Mouse (Mus musculus) erythroblast, adult 5-6 weeks (primary cell): ENCODE measurements around the gene Stat5b. TPM values are rescaled to one million over a fixed set of nuclear protein-coding genes. Genes with fewer than 3 reads are reported as not detected.
A peak's percentile ranks its signal among the peaks of the same experiment; 100 is the strongest.

ENCODE experiments used
- ATAC-seq: replicated peaks from 2 replicates; pipeline ENCODE4 v1.8.0; 2016; ENCODE audit warnings: moderate number of reproducible peaks, mild to moderate bottlenecking, moderate TSS enrichment, inconsistent platforms; ENCODE audit not compliant: poor library complexity, low FRiP score, severe bottlenecking
- total RNA-seq, 2 experiments: library from RNA; stranded (forward) in 1 of 2; stranded (reverse) in 1 of 2; fragments of 150-400 nt in 1 of 2; fragments of 200-764, 138-1000 nt in 1 of 2; gene quantifications; 2 replicates each; pipeline versions ENCODE4 v1.2.3 to v1.2.4; 2015 to 2017; ENCODE audit warnings: low replicate concordance in 2 of 2

Stat5b gene
- total RNA-seq, 2 experiments from 2014 or later, result 10.3 to 14.8 TPM

DNA sequence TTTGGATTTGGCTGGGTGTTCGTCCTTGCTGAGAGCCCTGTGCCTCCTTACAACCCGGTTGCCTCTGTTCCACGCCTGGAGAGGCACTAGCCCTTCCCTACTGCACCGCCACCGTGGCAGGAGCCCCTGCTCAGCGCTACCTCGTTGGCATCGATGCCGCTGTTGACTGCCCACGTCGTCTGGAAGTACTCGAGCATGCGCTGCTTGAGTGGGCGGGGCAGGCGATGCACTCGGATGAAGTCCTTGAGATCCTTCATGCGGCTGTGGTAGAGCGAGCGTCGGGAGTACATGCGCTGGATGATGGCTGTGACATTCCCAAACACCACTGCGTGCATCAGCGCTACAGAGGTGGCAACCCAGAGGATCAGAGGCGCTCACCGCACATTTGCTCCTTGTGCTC lies 101.1 kb downstream of the Stat5b start:
- no peak for ATAC-seq

DNA sequence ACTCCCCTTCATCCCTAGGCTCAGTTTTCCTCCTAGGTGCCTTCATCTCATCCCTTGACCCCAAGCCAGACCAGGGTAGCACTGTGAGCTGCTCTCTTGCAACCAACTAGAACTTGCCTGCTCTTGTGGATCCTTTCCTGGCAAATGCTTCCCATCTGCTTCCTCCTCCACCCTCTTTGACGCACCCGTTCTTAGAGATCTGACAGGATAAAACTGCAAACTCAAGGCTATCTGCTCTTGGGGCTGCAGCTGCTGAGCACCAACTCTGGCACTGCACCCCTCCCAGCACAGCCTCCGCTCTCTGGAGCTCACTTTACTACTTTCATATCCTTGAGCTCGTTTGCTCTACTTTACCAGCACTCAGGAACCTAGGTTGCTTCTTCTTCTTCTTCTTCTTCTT lies 101.9 kb downstream of the Stat5b start:
- no peak for ATAC-seq

DNA sequence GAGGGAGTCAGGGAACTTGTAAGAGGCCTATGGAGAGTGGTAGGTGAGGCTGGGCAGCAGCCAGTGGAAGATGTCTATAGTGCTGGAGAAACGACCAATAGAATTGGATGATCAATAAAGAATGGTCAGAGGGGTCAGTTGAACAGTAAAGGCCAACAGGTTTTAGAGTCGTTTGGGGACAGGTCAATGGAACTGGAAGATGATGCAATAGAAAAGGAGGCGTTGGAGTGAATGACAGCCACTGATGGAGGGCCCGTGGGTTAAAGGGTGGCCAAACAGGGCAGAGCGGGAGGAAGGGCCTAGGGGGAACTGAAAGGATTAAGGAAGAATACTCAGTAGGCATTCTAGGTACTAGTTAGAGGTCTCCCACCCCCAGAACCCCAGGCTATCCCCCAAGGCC lies 103.4 kb downstream of the Stat5b start:
- no peak for ATAC-seq

DNA sequence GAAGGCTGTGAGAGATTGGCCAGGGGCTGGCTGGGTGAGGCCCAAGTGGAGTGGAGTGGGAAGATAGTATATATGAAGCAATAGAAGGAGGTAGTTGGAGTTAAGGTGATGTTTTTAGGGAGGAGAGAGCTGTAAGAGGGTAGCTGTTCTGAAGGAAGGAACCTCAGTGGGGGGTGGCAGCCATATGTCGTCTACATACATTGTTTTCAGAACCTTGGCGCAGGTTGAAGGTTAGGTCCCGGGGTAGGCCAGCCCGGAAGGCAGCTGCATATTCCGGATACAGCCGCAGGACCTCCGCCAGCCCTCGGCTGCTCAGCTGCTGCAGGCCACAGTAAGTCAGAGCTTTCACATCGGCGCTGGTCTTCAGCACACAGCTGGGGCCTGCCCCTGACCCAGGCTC lies 104.0 kb downstream of the Stat5b start:
- ATAC-seq, result no peak

DNA sequence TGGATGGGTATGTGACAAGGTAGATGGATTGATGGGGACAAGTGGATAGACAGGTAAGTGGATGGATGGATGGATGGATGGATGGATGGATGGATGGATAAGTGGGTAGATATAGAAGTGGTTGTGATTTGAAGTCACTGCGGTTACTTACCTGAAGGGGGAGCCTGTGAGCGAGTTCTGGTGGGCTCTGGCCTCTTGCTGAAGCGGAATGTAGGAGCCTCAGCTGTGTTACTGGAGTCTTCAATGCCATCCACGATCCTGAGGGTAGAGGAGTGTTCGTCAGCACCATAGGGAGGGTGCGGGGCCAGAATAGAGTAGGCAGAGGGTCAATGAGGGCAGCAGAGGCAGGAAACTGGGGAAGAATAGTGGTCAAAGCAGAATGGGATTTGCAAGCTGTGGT lies 105.4 kb downstream of the Stat5b start:
- peak; percentile 59 for ATAC-seq

DNA sequence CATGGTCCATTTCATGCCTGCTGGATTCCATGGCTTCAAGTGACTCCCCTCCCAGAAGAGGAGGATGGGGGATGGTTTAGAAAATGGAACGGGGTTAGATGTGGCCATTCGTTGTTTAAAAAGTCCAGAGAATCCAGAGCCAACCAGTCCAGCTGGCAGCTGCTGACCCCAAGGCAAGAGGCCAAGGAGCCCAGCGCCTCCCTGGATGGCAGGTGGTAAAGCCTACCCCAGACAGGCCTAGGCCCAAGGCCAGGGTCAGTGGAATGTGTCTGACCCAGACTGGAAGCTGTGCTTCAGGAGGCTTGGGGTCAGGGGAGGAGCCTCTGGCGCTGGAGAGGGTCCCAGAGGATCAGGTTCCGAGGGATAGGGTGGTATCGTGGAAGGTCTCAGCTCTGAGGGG lies 109.2 kb downstream of the Stat5b start:
- ATAC-seq, result no peak

DNA sequence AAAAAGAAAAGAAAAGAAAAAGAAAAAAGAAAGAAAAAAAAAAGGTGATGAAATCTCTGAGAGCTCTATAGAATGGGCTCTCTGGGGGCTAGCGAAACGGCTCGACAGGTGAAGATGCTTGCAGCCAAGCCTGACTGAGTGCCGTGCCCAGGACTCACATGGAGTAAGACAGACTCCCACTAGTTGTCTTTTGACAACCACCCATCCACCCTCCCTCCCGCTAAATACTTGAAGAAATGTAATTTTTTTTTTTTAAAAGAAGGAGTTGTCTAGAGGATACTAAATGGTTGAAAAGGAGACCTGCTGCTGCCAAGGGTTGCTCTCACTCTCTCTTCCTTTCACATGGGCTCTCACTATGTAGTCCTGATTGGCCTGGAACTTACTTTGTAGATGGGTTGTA lies 111.8 kb downstream of the Stat5b start:
- no peak for ATAC-seq

DNA sequence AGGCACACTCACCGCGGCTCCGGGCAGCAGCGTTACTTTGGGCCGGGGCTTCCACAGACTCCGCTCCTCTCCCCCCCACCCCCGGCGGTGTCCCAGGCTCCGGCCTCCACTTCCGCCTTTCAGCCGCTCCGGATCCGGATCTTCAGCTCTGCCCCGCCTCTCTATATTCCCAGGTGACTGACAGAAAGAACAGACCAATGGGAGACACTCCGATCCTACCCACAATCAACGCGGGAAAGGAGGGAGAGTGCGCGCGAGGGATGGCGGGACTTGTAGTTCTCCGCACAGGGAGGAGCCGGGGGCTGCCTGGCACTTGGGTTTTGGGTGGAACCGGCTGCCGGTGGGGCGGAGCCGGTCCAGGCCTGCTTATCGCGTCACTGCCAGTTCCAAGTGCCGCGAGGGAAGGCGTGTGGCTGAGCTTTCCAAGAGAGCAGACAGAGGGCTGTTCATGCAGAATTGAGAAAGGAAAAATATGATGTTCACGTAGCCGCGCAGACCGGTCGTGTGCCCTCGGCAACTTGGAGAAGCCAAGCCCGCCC lies 112.4 kb downstream of the Stat5b start, which contains the start of gene Rab5c:
Gene Rab5c (minus strand): TSS at position 150 of the 539 bp plus-strand sequence.
- ATAC-seq, result peak; percentile 89

DNA sequence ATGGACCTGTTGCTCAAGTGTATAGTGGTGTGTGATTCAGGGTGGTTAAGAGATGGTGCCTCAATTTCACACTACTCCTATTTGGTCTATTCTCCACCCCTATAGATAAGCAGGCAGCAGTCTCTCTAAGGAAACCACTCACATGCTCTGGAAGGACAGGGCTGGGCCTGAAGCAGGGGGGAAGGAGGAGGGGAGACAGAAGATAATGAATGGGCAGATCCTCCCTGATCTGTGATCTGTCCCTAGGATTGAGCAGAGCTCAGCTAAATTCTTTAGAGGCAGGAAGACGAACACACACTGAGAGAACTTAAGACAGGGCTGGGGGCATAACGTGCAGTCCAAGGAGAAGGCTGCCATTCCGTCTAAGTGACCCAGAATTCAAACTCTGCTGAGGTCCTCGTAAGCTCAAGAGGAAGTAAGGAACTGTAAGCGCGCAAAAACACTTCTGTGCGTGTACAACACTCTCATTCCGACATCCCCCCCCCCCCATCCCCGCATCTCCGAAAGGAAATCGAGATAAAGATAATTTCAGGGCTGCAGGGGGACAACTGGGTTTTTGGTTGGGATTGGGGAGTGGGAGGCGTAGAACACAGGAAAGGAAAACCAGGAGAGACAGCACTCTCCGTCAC lies 113.3 kb downstream of the Stat5b start:
- ATAC-seq, result peak; percentile 56

DNA sequence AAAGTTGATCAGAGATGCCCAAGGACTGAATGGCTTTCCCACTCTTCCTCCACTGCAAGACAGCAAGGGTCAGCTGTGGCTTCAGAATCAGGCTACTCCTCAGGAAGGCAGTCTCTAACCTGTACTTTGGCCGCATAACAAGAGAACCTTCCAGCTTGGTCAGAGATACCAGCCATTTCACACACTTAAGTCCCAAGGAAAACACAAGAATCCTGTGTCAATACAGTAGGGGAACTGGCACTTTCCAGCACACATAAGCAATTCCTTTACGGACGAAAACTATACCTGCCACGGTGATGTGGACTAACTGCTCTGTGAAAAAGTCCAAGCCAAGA lies 113.8 kb downstream of the Stat5b start:
- no peak for ATAC-seq

DNA sequence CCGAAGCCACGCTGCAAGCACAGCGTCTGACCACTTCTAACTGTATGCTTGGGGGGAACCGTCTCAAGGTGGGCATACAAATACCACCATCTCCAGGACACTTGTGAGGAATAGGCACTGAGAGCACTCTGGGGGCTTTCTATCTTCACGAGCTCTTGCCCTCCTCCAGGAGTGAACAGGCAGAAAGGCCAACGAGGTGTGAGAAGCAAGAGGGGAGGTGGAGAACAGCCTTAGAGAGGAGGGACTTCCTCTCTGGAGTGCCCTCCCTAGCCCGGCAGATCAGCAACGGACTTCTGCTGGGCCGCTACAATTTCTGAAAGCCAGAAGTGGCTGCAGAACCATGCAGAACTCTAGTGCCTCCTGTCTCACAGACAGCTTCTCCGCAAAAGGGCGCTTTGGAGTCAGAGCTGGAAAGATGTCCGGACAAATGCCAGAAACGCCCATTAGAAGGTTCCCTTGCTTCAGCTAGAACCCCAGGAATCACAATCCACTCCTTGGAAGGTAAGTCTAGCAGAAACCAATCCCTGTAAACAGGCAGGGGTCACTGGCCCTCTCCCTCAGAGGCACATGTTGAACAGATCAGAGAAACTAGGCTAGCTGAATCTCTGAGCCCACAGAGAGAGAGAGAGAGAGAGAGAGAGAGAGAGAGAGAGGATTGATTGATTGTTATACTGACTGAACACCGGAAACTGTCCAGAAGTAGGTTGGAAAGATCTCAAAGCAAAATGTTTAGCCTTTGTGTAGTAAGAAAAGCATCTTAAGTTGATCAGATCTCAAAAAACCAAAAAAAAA lies 114.4 kb downstream of the Stat5b start:
- peak; percentile 28 for ATAC-seq

DNA sequence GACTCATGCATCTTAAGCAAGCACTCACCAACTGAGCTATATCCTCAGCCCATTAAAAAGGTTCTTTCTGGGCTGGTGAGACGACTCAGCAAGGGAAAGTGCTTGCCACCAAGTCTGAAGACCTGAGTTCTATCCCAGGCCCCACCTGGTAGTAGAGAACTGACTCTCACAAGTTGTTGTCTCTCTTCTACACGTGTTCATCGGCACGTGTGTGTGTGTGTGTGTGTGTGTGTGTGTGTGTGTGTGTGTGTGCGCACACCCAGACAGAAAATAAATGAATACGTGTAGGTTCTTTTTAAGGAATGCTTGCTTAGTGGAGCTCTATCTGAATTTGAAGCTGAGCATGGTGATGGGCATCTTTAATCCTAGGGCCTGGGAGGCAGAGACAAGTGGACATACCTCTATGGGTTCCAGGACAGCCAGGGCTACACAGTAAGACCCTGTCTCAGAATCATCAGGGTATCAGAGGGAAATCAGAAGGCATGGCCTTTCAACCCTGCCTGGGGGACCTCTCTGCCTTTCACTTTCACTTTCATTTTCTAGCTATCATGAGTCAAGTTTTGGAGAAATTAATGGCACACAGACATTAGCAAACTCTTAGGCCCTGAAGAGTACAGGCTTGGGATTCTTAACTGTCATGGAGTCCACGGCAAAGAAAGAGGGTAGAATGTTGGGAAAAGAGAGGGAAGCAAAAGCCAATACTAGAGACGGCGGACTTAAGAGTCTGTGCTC lies 115.2 kb downstream of the Stat5b start:
- ATAC-seq, result no peak

Other genes with a start within 250 kb of the Stat5b start
- 10.2 and 18.2 TPM in 2 replicates for gene Nkiras2, start 231.5 kb downstream of the Stat5b start, total RNA-seq (2015; ENCODE audit: low replicate concordance)
- 7.3 and 11.2 TPM in 2 replicates for gene Nkiras2, start 231.5 kb downstream of the Stat5b start, total RNA-seq (2017; ENCODE audit: low replicate concordance)
- 31.8 and 31.9 TPM in 2 replicates for gene Dnajc7, start 230.6 kb downstream of the Stat5b start, total RNA-seq (2015; ENCODE audit: low replicate concordance)
- gene Dnajc7, start 230.6 kb downstream of the Stat5b start, total RNA-seq (2017; ENCODE audit: low replicate concordance), result 25.8 and 50.7 TPM in 2 replicates
- 0.63 TPM in 1 of 2 replicates, not detected in the other for gene Zfp385c, start 158.3 kb downstream of the Stat5b start, total RNA-seq (2015; ENCODE audit: low replicate concordance)
- not detected in 2 replicates for gene Zfp385c, start 158.3 kb downstream of the Stat5b start, total RNA-seq (2017; ENCODE audit: low replicate concordance)
- 8.4 and 14.0 TPM in 2 replicates for gene Dhx58, start 146.5 kb downstream of the Stat5b start, total RNA-seq (2015; ENCODE audit: low replicate concordance)
- gene Dhx58, start 146.5 kb downstream of the Stat5b start, total RNA-seq (2017; ENCODE audit: low replicate concordance), result 8.8 and 22.0 TPM in 2 replicates
- 6.0 and 10.9 TPM in 2 replicates for gene Kat2a, start 138.3 kb downstream of the Stat5b start, total RNA-seq (2015; ENCODE audit: low replicate concordance)
- 3.1 and 6.6 TPM in 2 replicates for gene Kat2a, start 138.3 kb downstream of the Stat5b start, total RNA-seq (2017; ENCODE audit: low replicate concordance)
- gene Hspb9, start 136.9 kb downstream of the Stat5b start, total RNA-seq (2015; ENCODE audit: low replicate concordance), result not detected in 2 replicates
- gene Hspb9, start 136.9 kb downstream of the Stat5b start, total RNA-seq (2017; ENCODE audit: low replicate concordance), result not detected in 2 replicates
- gene Rab5c, start 112.5 kb downstream of the Stat5b start, total RNA-seq (2015; ENCODE audit: low replicate concordance), result 61.4 and 79.7 TPM in 2 replicates
- 52.2 and 70.8 TPM in 2 replicates for gene Rab5c, start 112.5 kb downstream of the Stat5b start, total RNA-seq (2017; ENCODE audit: low replicate concordance)
- gene Kcnh4, start 90.8 kb downstream of the Stat5b start, total RNA-seq (2015; ENCODE audit: low replicate concordance), result not detected in 2 replicates
- not detected in 2 replicates for gene Kcnh4, start 90.8 kb downstream of the Stat5b start, total RNA-seq (2017; ENCODE audit: low replicate concordance)
- not detected in 2 replicates for gene Hcrt, start 87.8 kb downstream of the Stat5b start, total RNA-seq (2015; ENCODE audit: low replicate concordance)
- not detected in 2 replicates for gene Hcrt, start 87.8 kb downstream of the Stat5b start, total RNA-seq (2017; ENCODE audit: low replicate concordance)
- gene Ghdc, start 79.8 kb downstream of the Stat5b start, total RNA-seq (2015; ENCODE audit: low replicate concordance), result 1.5 and 1.7 TPM in 2 replicates
- 1.4 and 2.3 TPM in 2 replicates for gene Ghdc, start 79.8 kb downstream of the Stat5b start, total RNA-seq (2017; ENCODE audit: low replicate concordance)
- 4.8 and 7.3 TPM in 2 replicates for gene Stat5a, start 8.6 kb upstream of the Stat5b start, total RNA-seq (2015; ENCODE audit: low replicate concordance)
- 5.7 and 6.5 TPM in 2 replicates for gene Stat5a, start 8.6 kb upstream of the Stat5b start, total RNA-seq (2017; ENCODE audit: low replicate concordance)
- gene Stat3, start 88.8 kb upstream of the Stat5b start, total RNA-seq (2015; ENCODE audit: low replicate concordance), result 16.7 and 43.4 TPM in 2 replicates
- 37.8 and 51.4 TPM in 2 replicates for gene Stat3, start 88.8 kb upstream of the Stat5b start, total RNA-seq (2017; ENCODE audit: low replicate concordance)
- 0.63 TPM in 1 of 2 replicates, not detected in the other for gene Cavin1, start 120.2 kb upstream of the Stat5b start, total RNA-seq (2015; ENCODE audit: low replicate concordance)
- 1.1 TPM in 1 of 2 replicates, not detected in the other for gene Cavin1, start 120.2 kb upstream of the Stat5b start, total RNA-seq (2017; ENCODE audit: low replicate concordance)
- 487 and 539 TPM in 2 replicates for gene Atp6v0a1, start 158.7 kb upstream of the Stat5b start, total RNA-seq (2015; ENCODE audit: low replicate concordance)
- gene Atp6v0a1, start 158.7 kb upstream of the Stat5b start, total RNA-seq (2017; ENCODE audit: low replicate concordance), result 528 and 748 TPM in 2 replicates
- gene Naglu, start 219.3 kb upstream of the Stat5b start, total RNA-seq (2015; ENCODE audit: low replicate concordance), result 3.1 and 3.7 TPM in 2 replicates
- 2.0 and 2.8 TPM in 2 replicates for gene Naglu, start 219.3 kb upstream of the Stat5b start, total RNA-seq (2017; ENCODE audit: low replicate concordance)
- 2.1 TPM in 1 of 2 replicates, not detected in the other for gene Hsd17b1, start 227.7 kb upstream of the Stat5b start, total RNA-seq (2015; ENCODE audit: low replicate concordance)
- gene Hsd17b1, start 227.7 kb upstream of the Stat5b start, total RNA-seq (2017; ENCODE audit: low replicate concordance), result 1.9 TPM in 1 of 2 replicates, not detected in the other
- 6.7 and 7.5 TPM in 2 replicates for gene Coasy, start 231.8 kb upstream of the Stat5b start, total RNA-seq (2015; ENCODE audit: low replicate concordance)
- gene Coasy, start 231.8 kb upstream of the Stat5b start, total RNA-seq (2017; ENCODE audit: low replicate concordance), result 3.8 and 9.6 TPM in 2 replicates
- gene Mlx, start 236.6 kb upstream of the Stat5b start, total RNA-seq (2015; ENCODE audit: low replicate concordance), result 20.5 and 26.9 TPM in 2 replicates
- gene Mlx, start 236.6 kb upstream of the Stat5b start, total RNA-seq (2017; ENCODE audit: low replicate concordance), result 18.4 and 23.7 TPM in 2 replicates
- 2.7 and 4.4 TPM in 2 replicates for gene Psmc3ip, start 244.7 kb upstream of the Stat5b start, total RNA-seq (2015; ENCODE audit: low replicate concordance)
- gene Psmc3ip, start 244.7 kb upstream of the Stat5b start, total RNA-seq (2017; ENCODE audit: low replicate concordance), result 4.1 and 13.7 TPM in 2 replicates